Mouse (Mus musculus) hindbrain, embryonic 10.5 days (tissue): Measurements from ENCODE around the gene Uhrf1bp1l. TPM values are rescaled to one million over a fixed set of nuclear protein-coding genes. Genes with fewer than 3 reads are reported as not detected.

Experiments
- DNase-seq: peaks from one replicate; pipeline ENCODE4 v3.0.0-alpha.2; 2017; ENCODE audit warnings: low spot score
- H3K27ac ChIP-seq: fragments of 300-500 bp; sonication (generic); 2 replicates; pipeline ENCODE4 v1.5.1; 2016; ENCODE audit warnings: mild to moderate bottlenecking, moderate library complexity
- H3K27me3 ChIP-seq: fragments of 300-500 bp; sonication (generic); 2 replicates; pipeline ENCODE4 v1.6.1; 2016; ENCODE audit warnings: mild to moderate bottlenecking; ENCODE audit not compliant: poor library complexity, insufficient read depth, severe bottlenecking
- H3K36me3 ChIP-seq: fragments of 300-500 bp; sonication (generic); 2 replicates; pipeline ENCODE4 v1.6.1; 2016; ENCODE audit warnings: mild to moderate bottlenecking, moderate library complexity
- H3K4me1 ChIP-seq: fragments of 300-500 bp; sonication (generic); replicated peaks from 2 replicates; pipeline ENCODE4 v1.6.1; 2016; ENCODE audit warnings: mild to moderate bottlenecking
- H3K4me3 ChIP-seq: fragments of 300-500 bp; sonication (generic); 2 replicates; pipeline ENCODE4 v1.5.1; 2016; ENCODE audit warnings: mild to moderate bottlenecking, moderate library complexity
- H3K9me3 ChIP-seq: fragments of 300-500 bp; sonication (generic); 2 replicates; pipeline ENCODE4 v1.6.1; 2016; ENCODE audit warnings: mild to moderate bottlenecking, moderate library complexity
- WGBS: fragments of 180-500 bp; shearing (Covaris S2); methylation state at CpG from one replicate; pipeline ENCODE4 v1.1.7; 2016; 5-methylcytosine and 5-hydroxymethylcytosine counted together
- polyA plus RNA-seq: library from polyadenylated mRNA; unstranded; fragments of >200 nt; fragmentation: Nextera tagmentation; extraction: Ambion mirVana; gene quantifications from 2 replicates; pipeline ENCODE4 v1.2.1, GENCODE M21; 2016

Uhrf1bp1l gene
- polyA plus RNA-seq, 1 experiment from 2014 or later: 28.4 TPM

- no peaks in the 10 kb centered on the region for H3K9me3 ChIP-seq
- H3K27me3 ChIP-seq: no peaks in the 10 kb centered on the region
- H3K36me3 ChIP-seq: peaks cover 17% of the 10 kb centered on the region
- peak overlapping the region; percentile 74 for H3K4me3 ChIP-seq
- DNase-seq: no peak
- peaks cover 16% of the 10 kb centered on the region for H3K4me1 ChIP-seq
- peak overlapping the region; percentile 86 for H3K27ac ChIP-seq
- WGBS: 17% methylated on average over 5 of the region's 5 CpGs
Measured at GRCm38 (mm10) chr10:89731341-89731740, 13.4 kb upstream of the Uhrf1bp1l start.

- Histone ChIP-seq H3K27me3 (no peaks in the 10 kb centered on the region), H3K9me3 (no peaks in the 10 kb centered on the region), H3K4me1 (peaks cover 16% of the 10 kb centered on the region), H3K4me3 (peak within 1 kb of the TSS; percentile 74), H3K36me3 (peaks cover 10% of the 10 kb centered on the region), H3K27ac (peak within 1 kb of the TSS; percentile 86)
- peak; percentile 94 for DNase-seq
- WGBS: 2% methylated on average over 49 of the region's 49 CpGs
Measured at GRCm38 (mm10) chr10:89732001-89732794, 12.6 kb upstream of the Uhrf1bp1l start, which contains the start of gene Actr6. Gene Actr6 (minus strand): TSS chr10:89732295.

GRCm38 (mm10) chr10:89737092-89737491, 7.7 kb upstream of the Uhrf1bp1l start:
- H3K27ac ChIP-seq: no peak overlapping the region
- no peaks in the 10 kb centered on the region for H3K36me3 ChIP-seq
- H3K4me3 ChIP-seq: no peak overlapping the region
- 49% methylated on average over 5 of the region's 5 CpGs for WGBS
- no peaks in the 10 kb centered on the region for H3K9me3 ChIP-seq
- H3K27me3 ChIP-seq: no peaks in the 10 kb centered on the region
- no peak for DNase-seq
- peaks cover 8% of the 10 kb centered on the region for H3K4me1 ChIP-seq

- H3K4me1 ChIP-seq: peaks cover 4% of the 10 kb centered on the region
- no peak for DNase-seq
- no peaks in the 10 kb centered on the region for H3K36me3 ChIP-seq
- WGBS: 96% methylated on average over 3 of the region's 3 CpGs
- H3K4me3 ChIP-seq: no peak overlapping the region
- no peaks in the 10 kb centered on the region for H3K27me3 ChIP-seq
- no peak overlapping the region for H3K27ac ChIP-seq
- H3K9me3 ChIP-seq: no peaks in the 10 kb centered on the region
Measured at GRCm38 (mm10) chr10:89737887-89738286, 6.9 kb upstream of the Uhrf1bp1l start.

- H3K9me3 ChIP-seq: no peaks in the 10 kb centered on the region
- 0 out of 2 replicates have a peak, but pooled peaks cover 3% of the 10 kb centered on the region for H3K4me1 ChIP-seq
- no peak overlapping the region for H3K27ac ChIP-seq
- WGBS: 91% methylated on average over 9 of the region's 9 CpGs
- no peak for DNase-seq
- H3K4me3 ChIP-seq: no peak overlapping the region
- no peaks in the 10 kb centered on the region for H3K27me3 ChIP-seq
- no peaks in the 10 kb centered on the region for H3K36me3 ChIP-seq
Measured at GRCm38 (mm10) chr10:89738395-89738794, 6.4 kb upstream of the Uhrf1bp1l start.

- DNase-seq: no peak
- H3K27ac ChIP-seq: no peak overlapping the region
- 0 out of 2 replicates have a peak, but pooled peaks cover 7% of the 10 kb centered on the region for H3K4me1 ChIP-seq
- no peaks in the 10 kb centered on the region for H3K9me3 ChIP-seq
- H3K36me3 ChIP-seq: no peaks in the 10 kb centered on the region
- 58% methylated on average over 7 of the region's 7 CpGs for WGBS
- H3K27me3 ChIP-seq: no peaks in the 10 kb centered on the region
- H3K4me3 ChIP-seq: no peak overlapping the region
Measured at GRCm38 (mm10) chr10:89739703-89740102, 5.1 kb upstream of the Uhrf1bp1l start.

- H3K36me3 ChIP-seq: no peaks in the 10 kb centered on the region
- H3K9me3 ChIP-seq: no peaks in the 10 kb centered on the region
- no peak for DNase-seq
- H3K4me1 ChIP-seq: peaks cover 10% of the 10 kb centered on the region
- H3K27ac ChIP-seq: no peak overlapping the region
- no peak overlapping the region for H3K4me3 ChIP-seq
- H3K27me3 ChIP-seq: no peaks in the 10 kb centered on the region
- 87% methylated on average over 6 of the region's 6 CpGs for WGBS
Measured at GRCm38 (mm10) chr10:89740995-89741394, 3.8 kb upstream of the Uhrf1bp1l start.

GRCm38 (mm10) chr10:89743266-89743665, 1.5 kb upstream of the Uhrf1bp1l start:
- Histone ChIP-seq H3K9me3 (no peaks in the 10 kb centered on the region), H3K4me3 (no peak overlapping the region), H3K27ac (no peak overlapping the region), H3K36me3 (no peaks in the 10 kb centered on the region), H3K27me3 (no peaks in the 10 kb centered on the region), H3K4me1 (peaks cover 16% of the 10 kb centered on the region)
- 93% methylated on average over 4 of the region's 4 CpGs for WGBS
- no peak for DNase-seq

- H3K27me3 ChIP-seq: no peaks in the 10 kb centered on the region
- H3K4me3 ChIP-seq: peak overlapping the region; percentile 93
- H3K9me3 ChIP-seq: no peaks in the 10 kb centered on the region
- no peak overlapping the region for H3K27ac ChIP-seq
- H3K4me1 ChIP-seq: peaks cover 16% of the 10 kb centered on the region
- WGBS: 31% methylated on average over 3 of the region's 3 CpGs
- no peak for DNase-seq
- H3K36me3 ChIP-seq: no peaks in the 10 kb centered on the region
Measured at GRCm38 (mm10) chr10:89744341-89744740, 450 bp upstream of the Uhrf1bp1l start.

GRCm38 (mm10) chr10:89745666-89746020, 852 bp downstream of the Uhrf1bp1l start:
- H3K36me3 ChIP-seq: no peaks in the 10 kb centered on the region
- peak overlapping the region; percentile 98 for H3K27ac ChIP-seq
- no peaks in the 10 kb centered on the region for H3K27me3 ChIP-seq
- DNase-seq: no peak
- no peaks in the 10 kb centered on the region for H3K9me3 ChIP-seq
- peaks cover 13% of the 10 kb centered on the region for H3K4me1 ChIP-seq
- H3K4me3 ChIP-seq: peak overlapping the region; percentile 93
- WGBS: under 1% methylated on average over 14 of the region's 14 CpGs

GRCm38 (mm10) chr10:89746581-89746980, 1.8 kb downstream of the Uhrf1bp1l start:
- 92% methylated on average over 3 of the region's 3 CpGs for WGBS
- no peak overlapping the region for H3K27ac ChIP-seq
- DNase-seq: no peak

GRCm38 (mm10) chr10:89747221-89747905, 2.6 kb downstream of the Uhrf1bp1l start:
- Histone ChIP-seq H3K36me3 (no peaks in the 10 kb centered on the region), H3K27me3 (no peaks in the 10 kb centered on the region), H3K4me3 (no peak overlapping the region), H3K27ac (no peak overlapping the region), H3K9me3 (no peaks in the 10 kb centered on the region), H3K4me1 (peaks cover 13% of the 10 kb centered on the region)
- 90% methylated on average over 8 of the region's 8 CpGs for WGBS
- DNase-seq: no peak

More at GRCm38 (mm10) chr10:89746581-89746980, 1.8 kb downstream of the Uhrf1bp1l start:
- Histone ChIP-seq H3K4me3 (no peak overlapping the region), H3K9me3 (no peaks in the 10 kb centered on the region), H3K27me3 (no peaks in the 10 kb centered on the region), H3K36me3 (no peaks in the 10 kb centered on the region), H3K4me1 (peaks cover 13% of the 10 kb centered on the region)

- peaks cover 13% of the 10 kb centered on the region for H3K4me1 ChIP-seq
- no peaks in the 10 kb centered on the region for H3K36me3 ChIP-seq
- no peak for DNase-seq
- no peak overlapping the region for H3K27ac ChIP-seq
- H3K9me3 ChIP-seq: no peaks in the 10 kb centered on the region
- WGBS: 93% methylated on average over 1 of the region's 1 CpGs
- no peak overlapping the region for H3K4me3 ChIP-seq
- H3K27me3 ChIP-seq: no peaks in the 10 kb centered on the region
Measured at GRCm38 (mm10) chr10:89747911-89748310, 3.1 kb downstream of the Uhrf1bp1l start.
